Mouse (Mus musculus): ENCODE data around the gene Nrm. TPM values are rescaled to one million over a fixed set of nuclear protein-coding genes. Genes with fewer than 3 reads are reported as not detected.

The Nrm gene
- total RNA-seq, 2 experiments from 2014 or later, result 0.74 to 1.6 TPM

GRCm38 (mm10) chr17:35903992-35904355 is 42.9 kb downstream of the Nrm start:
- no peak for DNase-seq

DNA sequence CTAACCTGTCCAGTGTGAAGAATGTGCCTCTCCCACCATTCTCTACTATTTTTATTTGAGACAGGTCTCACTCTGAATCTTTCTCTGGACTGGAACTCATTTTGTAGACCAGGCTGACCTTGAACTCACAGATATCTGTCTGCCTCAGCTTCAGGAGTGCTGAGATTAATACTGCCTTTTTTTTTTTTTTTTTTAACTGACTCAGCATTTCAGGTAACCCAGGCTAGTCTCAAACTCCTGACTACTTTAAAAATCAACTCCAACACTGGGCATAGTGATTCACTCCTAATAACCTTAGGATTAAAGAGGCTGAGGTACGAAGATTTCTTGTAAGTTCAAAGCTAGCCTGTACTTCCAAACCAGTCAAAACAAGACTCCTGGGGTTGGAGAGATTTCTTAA is 44.5 kb downstream of the Nrm start:
- no peak for DNase-seq

DNA sequence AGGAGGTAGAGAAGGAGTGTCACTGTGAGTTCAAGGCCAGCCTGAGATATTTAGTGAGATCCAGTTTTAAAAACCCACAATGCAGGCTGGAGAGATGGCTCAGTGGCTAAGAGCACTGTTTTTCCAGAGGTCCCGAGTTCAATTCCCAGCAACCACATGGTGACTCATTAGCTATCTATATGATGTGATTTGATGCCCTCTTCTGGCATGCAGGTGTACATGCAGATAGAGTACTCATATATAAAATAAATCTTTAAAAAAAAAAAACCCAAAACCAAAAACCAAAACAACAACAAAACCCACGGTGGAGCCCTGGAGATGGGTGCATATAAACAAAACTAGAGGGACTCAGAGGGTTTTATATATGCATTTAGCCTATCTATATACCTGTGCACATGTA is 46.5 kb downstream of the Nrm start:
- DNase-seq, result no peak

DNA sequence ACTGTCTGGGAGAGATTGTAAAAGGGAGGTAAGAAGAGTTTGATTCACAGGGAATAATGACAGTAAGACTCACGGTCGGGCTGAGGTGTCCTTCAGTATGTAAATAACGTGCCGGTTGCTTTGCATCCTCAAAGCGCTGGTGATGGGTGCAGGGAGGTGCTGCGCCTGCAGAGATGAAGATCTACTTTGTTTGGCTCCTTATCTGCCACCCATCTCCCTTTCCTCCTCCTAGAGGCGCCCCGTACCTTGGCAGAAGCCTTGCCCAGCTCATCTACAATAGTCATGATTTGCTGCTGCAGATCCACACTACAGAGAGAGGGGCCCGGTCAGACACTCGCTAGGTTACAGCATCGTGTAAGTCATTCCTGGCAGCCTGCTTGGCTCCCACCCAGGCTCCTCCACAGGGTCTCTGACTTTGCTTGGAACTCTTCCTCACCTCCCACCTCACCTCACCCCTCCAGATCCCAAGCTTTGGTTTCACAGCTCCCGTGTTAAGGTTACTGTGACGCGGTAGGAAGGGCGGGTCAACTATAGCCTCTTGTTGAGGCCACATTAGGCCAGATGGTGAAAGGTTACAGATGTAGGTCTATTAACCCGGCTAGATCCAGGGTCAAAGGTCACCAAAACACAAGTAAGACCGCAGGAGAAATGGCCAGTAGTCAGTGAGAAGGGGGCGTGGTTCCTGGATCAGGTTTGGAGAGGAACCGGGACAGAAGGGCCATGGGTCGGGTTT is 48.2 kb downstream of the Nrm start:
- DNase-seq, result no peak

- peak; percentile 89 for DNase-seq
These were observed 48.8 kb downstream of the Nrm start, which contains the start of gene Atat1 for GRCm38 (mm10) chr17:35909919-35910369. Gene Atat1, minus strand, starts transcription at chr17:35910075.

GRCm38 (mm10) chr17:35914975-35915374 is 53.9 kb downstream of the Nrm start:
- DNase-seq, result no peak

Small RNA genes lying within 50 kb of the gene (microRNA-seq; reads per million reads assigned to microRNA genes)
- gene Gm28033 (ENCODE audit: borderline replicate concordance in 2 of 2), result 0 reads per million in 2 experiments

Other genes with a start within 250 kb of the Nrm start
- not detected for gene Gm9573, start 234.7 kb upstream of the Nrm start, total RNA-seq (2021)
- gene Mucl3, start 217.6 kb upstream of the Nrm start, total RNA-seq (2021), result not detected
- 10 to 100 TPM in 1 of 2 experiments, 1 to 10 TPM in 1; 9.9 to 14.7 TPM for gene Vars2, start 193.7 kb upstream of the Nrm start, total RNA-seq (2021)
- gene Gtf2h4, start 187.6 kb upstream of the Nrm start, total RNA-seq (2021), result 10 to 100 TPM; 14.7 to 15.3 TPM
- 10 to 100 TPM; 14.1 to 16.1 TPM for gene Ddr1, start 156.7 kb upstream of the Nrm start, total RNA-seq (2021)
- 1 to 10 TPM; 4.0 to 4.5 TPM for gene Ier3, start 39.6 kb upstream of the Nrm start, total RNA-seq (2021)
- gene Flot1, start 38.1 kb upstream of the Nrm start, total RNA-seq (2021), result 10 to 100 TPM; 41.0 to 46.3 TPM
- 10 to 100 TPM; 39.2 to 54.5 TPM for gene Tubb5, start 23.0 kb upstream of the Nrm start, total RNA-seq (2021)
- 1 to 10 TPM; 3.7 to 5.2 TPM for gene Mdc1, start 19.8 kb upstream of the Nrm start, total RNA-seq (2021)
- 1 to 10 TPM; 4.8 to 8.0 TPM for gene Ppp1r18, start 4.3 kb downstream of the Nrm start, total RNA-seq (2021)
- 10 to 100 TPM; 14.8 to 15.2 TPM for gene Dhx16, start 18.5 kb downstream of the Nrm start, total RNA-seq (2021)
- gene 2310061I04Rik, start 36.1 kb downstream of the Nrm start, total RNA-seq (2021), result 10 to 100 TPM; 62.4 to 86.6 TPM
- 1 to 10 TPM; 3.0 to 4.6 TPM for gene Atat1, start 48.8 kb downstream of the Nrm start, total RNA-seq (2021)
- gene Mrps18b, start 55.1 kb downstream of the Nrm start, total RNA-seq (2021), result 10 to 100 TPM; 52.8 to 59.6 TPM
- 10 to 100 TPM; 17.7 to 25.5 TPM for gene Ppp1r10, start 55.1 kb downstream of the Nrm start, total RNA-seq (2021)
- gene Abcf1, start 108.4 kb downstream of the Nrm start, total RNA-seq (2021), result 10 to 100 TPM; 64.6 to 68.1 TPM
- 10 to 100 TPM; 14.7 to 16.1 TPM for gene Gnl1, start 118.5 kb downstream of the Nrm start, total RNA-seq (2021)
- gene Prr3, start 118.9 kb downstream of the Nrm start, total RNA-seq (2021), result 1 to 10 TPM; 2.6 to 3.9 TPM
- 1 to 10 TPM; 1.6 to 1.7 TPM for gene H2-T24, start 159.2 kb downstream of the Nrm start, total RNA-seq (2021)
- gene H2-T23, start 171.5 kb downstream of the Nrm start, total RNA-seq (2021), result 1 to 10 TPM; 6.2 to 8.7 TPM
- gene H2-T22, start 181.4 kb downstream of the Nrm start, total RNA-seq (2021), result 1 to 10 TPM; 5.8 to 7.2 TPM
- not detected for gene Gm6034, start 181.6 kb downstream of the Nrm start, total RNA-seq (2021)
- gene Gm11127, start 197.1 kb downstream of the Nrm start, total RNA-seq (2021), result 1 to 10 TPM; 1.3 to 2.4 TPM